In genomic region chr4:148391714-148392310, GRCm38 (mm10) we compare ENCODE assay signal across 17 mouse cellular contexts. TPM values are rescaled to one million over a fixed set of nuclear protein-coding genes. Genes with fewer than 3 reads are reported as not detected.
DNase-seq lines count a peak whose midpoint lies in the region; ATAC-seq and TF ChIP-seq lines count a peak whose summit lies in the region.
"Had no signal": no experiment of that assay in that cellular context is flagged by ENCODE, and none has a peak within 500 bp of the region (broad histone marks: within the 10 kb centered on the region; RNA-seq: fewer than 3 reads in every experiment).

No protein-coding gene starts in this region.

- peak; percentile 37 for DNase-seq in right cerebral cortex, postnatal 4 days
- DNase-seq in right cerebral cortex, adult 18-20 months: no peak
- DNase-seq in stomach, postnatal 0 days (ENCODE audit: low spot score): no peak
- no peak for DNase-seq in thymus, postnatal 14 days
- no peak for DNase-seq in yolk sac, embryonic 10.5 days (ENCODE audit: low spot score)
- no peak for DNase-seq in layer of hippocampus, postnatal 14 days (ENCODE audit: low spot score in 2 of 2)
- DNase-seq: cerebellum, adult 9-10 months; embryo, embryonic 11 days; kidney, postnatal 36 days; liver, postnatal 0 days had no signal

- H3K4me3 ChIP-seq in hindbrain, embryonic 12.5 days: no peak overlapping the region
- no peak overlapping the region for H3K4me3 ChIP-seq in midbrain, embryonic 13.5 days (replicated peaks)
- no peak overlapping the region for H3K4me3 ChIP-seq in stomach, postnatal 0 days (ENCODE audit: low read depth, low read length)
- H3K4me3 ChIP-seq: left cerebral cortex, adult 2 months; limb, embryonic 13.5 days; myocyte had no signal

- peak overlapping the region; percentile 19; the same call in 1 of the 2 replicates for H3K4me2 ChIP-seq in hindbrain, embryonic 12.5 days (replicated peaks)
- H3K4me2 ChIP-seq in midbrain, embryonic 13.5 days (replicated peaks): peak overlapping the region; percentile 17
- no peak overlapping the region for H3K4me2 ChIP-seq in stomach, postnatal 0 days (replicated peaks; ENCODE audit: low read depth)
- H3K4me2 ChIP-seq: limb, embryonic 13.5 days had no signal

- no peaks in the 10 kb centered on the region for H3K36me3 ChIP-seq in hindbrain, embryonic 12.5 days
- no peaks in the 10 kb centered on the region for H3K36me3 ChIP-seq in midbrain, embryonic 13.5 days
- H3K36me3 ChIP-seq in stomach, postnatal 0 days (ENCODE audit: control insufficient read depth, insufficient read depth, low read length): no peaks in the 10 kb centered on the region
- H3K36me3 ChIP-seq: limb, embryonic 13.5 days had no signal

- TF ChIP-seq EP300 in stomach, postnatal 0 days (optimal IDR thresholded peaks at IDR 0.05): no peak

- H3K9ac ChIP-seq in hindbrain, embryonic 12.5 days: no peak overlapping the region
- H3K9ac ChIP-seq in midbrain, embryonic 13.5 days (replicated peaks): no peak overlapping the region
- no peak overlapping the region for H3K9ac ChIP-seq in stomach, postnatal 0 days (ENCODE audit: low read length)
- H3K9ac ChIP-seq: limb, embryonic 13.5 days; liver, postnatal 0 days had no signal

- 56% methylated on average over 21 of the region's 21 CpGs for WGBS in hindbrain, embryonic 12.5 days
- WGBS in midbrain, embryonic 13.5 days: 45% methylated on average over 21 of the region's 21 CpGs
- 62% methylated on average over 21 of the region's 21 CpGs for WGBS in stomach, postnatal 0 days

- peaks cover 48% of the 10 kb centered on the region for H3K4me1 ChIP-seq in hindbrain, embryonic 12.5 days
- H3K4me1 ChIP-seq in midbrain, embryonic 13.5 days (replicated peaks): peaks cover 36% of the 10 kb centered on the region
- H3K4me1 ChIP-seq in stomach, postnatal 0 days (replicated peaks; ENCODE audit: control insufficient read depth, insufficient read depth): no peaks in the 10 kb centered on the region
- H3K4me1 ChIP-seq: limb, embryonic 13.5 days had no signal

- peak; percentile 23; the same call in 1 of the 2 replicates for ATAC-seq in hindbrain, embryonic 12.5 days (ENCODE audit: low FRiP score)
- peak; percentile 65 for ATAC-seq in midbrain, embryonic 13.5 days
- ATAC-seq in stomach, postnatal 0 days (ENCODE audit: low FRiP score, low TSS enrichment): no peak
- ATAC-seq: intestine, postnatal 0 days; liver, postnatal 0 days had no signal

- H3K27me3 ChIP-seq in hindbrain, embryonic 12.5 days: no peaks in the 10 kb centered on the region
- H3K27me3 ChIP-seq in midbrain, embryonic 13.5 days: 0 out of 2 replicates have a peak, but pooled peaks cover 3% of the 10 kb centered on the region
- H3K27me3 ChIP-seq in stomach, postnatal 0 days (ENCODE audit: control insufficient read depth, insufficient read depth, low read length): no peaks in the 10 kb centered on the region
- H3K27me3 ChIP-seq: limb, embryonic 13.5 days had no signal

- no peak for TF ChIP-seq CTCF in stomach, postnatal 0 days (IDR thresholded peaks at IDR 0.05; ENCODE audit: low read depth)

- no peaks in the 10 kb centered on the region for H3K9me3 ChIP-seq in hindbrain, embryonic 12.5 days (replicated peaks)
- H3K9me3 ChIP-seq in midbrain, embryonic 13.5 days: no peaks in the 10 kb centered on the region
- no peaks in the 10 kb centered on the region for H3K9me3 ChIP-seq in stomach, postnatal 0 days (ENCODE audit: control insufficient read depth, low read length)
- H3K9me3 ChIP-seq: limb, embryonic 13.5 days had no signal

- peak overlapping the region; percentile 56 for H3K27ac ChIP-seq in hindbrain, embryonic 12.5 days
- peak overlapping the region; percentile 69 for H3K27ac ChIP-seq in midbrain, embryonic 13.5 days
- no peak overlapping the region for H3K27ac ChIP-seq in stomach, postnatal 0 days (replicated peaks)
- H3K27ac ChIP-seq: left cerebral cortex, adult 2 months; limb, embryonic 13.5 days; macrophage had no signal

RNA-seq across cellular contexts. Expression of gene Ubiad1, which starts 52.8 kb away (rescaled TPM):
- polyA plus RNA-seq in hindbrain, embryonic 12.5 days (2016; fragmentation: Nextera tagmentation; extraction: Ambion mirVana): 20.4 and 22.2 TPM in 2 replicates
- 20.5 and 22.2 TPM in 2 replicates for polyA plus RNA-seq in midbrain, embryonic 13.5 days (2015; fragmentation: Nextera tagmentation; extraction: Ambion mirVana)
- 9.5 and 10.3 TPM in 2 replicates for polyA plus RNA-seq in stomach, postnatal 0 days (2015; fragmentation: Nextera tagmentation; extraction: Ambion mirVana)
- 1 to 10 TPM; 8.9 to 9.1 TPM for total RNA-seq in layer of hippocampus, postnatal 14 days (2021)

RNA-seq across cellular contexts. Expression of gene Mtor, which starts 56.6 kb away (rescaled TPM):
- polyA plus RNA-seq in hindbrain, embryonic 12.5 days (2016; fragmentation: Nextera tagmentation; extraction: Ambion mirVana): 30.2 and 31.9 TPM in 2 replicates
- polyA plus RNA-seq in midbrain, embryonic 13.5 days (2015; fragmentation: Nextera tagmentation; extraction: Ambion mirVana): 25.9 and 27.3 TPM in 2 replicates
- 14.7 and 15.4 TPM in 2 replicates for polyA plus RNA-seq in stomach, postnatal 0 days (2015; fragmentation: Nextera tagmentation; extraction: Ambion mirVana)
- total RNA-seq in layer of hippocampus, postnatal 14 days (2021): 10 to 100 TPM; 80.2 to 80.7 TPM
